Mouse (Mus musculus): ENCODE data around the gene A530084C06Rik.

- TF ChIP-seq POLR2A (IDR thresholded peaks at IDR 0.05; ENCODE audit: low read depth, low read length): no peak
- no peak for TF ChIP-seq CTCF (IDR thresholded peaks at IDR 0.05; ENCODE audit: borderline replicate concordance, insufficient read depth, low read length)
These were observed 3.3 kb downstream of the A530084C06Rik start, which contains the start of gene Foxq1 for GRCm38 (mm10) chr13:31555834-31556233.
